Mouse (Mus musculus) embryonic facial prominence, embryonic 15.5 days (tissue): ENCODE data around the gene Slc4a2. TPM values are rescaled to one million over a fixed set of nuclear protein-coding genes. Genes with fewer than 3 reads are reported as not detected.

ENCODE experiments used
- ATAC-seq: fragments of 200-750 bp; cut with Nextera tagmentation; 2 replicates; pipeline ENCODE4 v1.8.0; 2017; ENCODE audit warnings: low read depth, moderate TSS enrichment; ENCODE audit not compliant: insufficient number of reproducible peaks, low FRiP score, low TSS enrichment
- H3K27ac ChIP-seq: fragments of 300-500 bp; sonication (generic); replicated peaks from 2 replicates; pipeline ENCODE4 v1.5.1; 2015; ENCODE audit warnings: mild to moderate bottlenecking, inconsistent platforms
- H3K27me3 ChIP-seq: fragments of 300-500 bp; sonication (generic); 2 replicates; pipeline ENCODE4 v1.6.1; 2015; ENCODE audit warnings: inconsistent platforms
- H3K36me3 ChIP-seq: fragments of 300-500 bp; sonication (generic); 2 replicates; pipeline ENCODE4 v1.6.1; 2015; ENCODE audit warnings: mild to moderate bottlenecking, inconsistent platforms
- H3K4me1 ChIP-seq: fragments of 300-500 bp; sonication (generic); 2 replicates; pipeline ENCODE4 v1.6.1; 2015; ENCODE audit warnings: inconsistent platforms
- H3K4me2 ChIP-seq: fragments of 300-500 bp; sonication (generic); replicated peaks from 2 replicates; pipeline ENCODE4 v1.6.1; 2015; ENCODE audit warnings: mild to moderate bottlenecking, inconsistent platforms
- H3K4me3 ChIP-seq: fragments of 300-500 bp; sonication (generic); replicated peaks from 2 replicates; pipeline ENCODE4 v1.5.1; 2015; ENCODE audit warnings: mild to moderate bottlenecking, inconsistent platforms
- H3K9ac ChIP-seq: fragments of 300-500 bp; sonication (generic); 2 replicates; pipeline ENCODE4 v1.6.1; 2015; ENCODE audit warnings: inconsistent platforms
- H3K9me3 ChIP-seq: fragments of 300-500 bp; sonication (generic); replicated peaks from 2 replicates; pipeline ENCODE4 v1.6.1; 2016; ENCODE audit warnings: inconsistent platforms
- WGBS: fragments of 180-500 bp; shearing (Covaris S2); methylation state at CpG from one replicate; pipeline ENCODE4 v1.1.7; 2015; 5-methylcytosine and 5-hydroxymethylcytosine counted together
- polyA plus RNA-seq: library from polyadenylated mRNA; unstranded; fragments of >200 nt; fragmentation: Nextera tagmentation; extraction: Ambion mirVana; gene quantifications from 2 replicates; pipeline ENCODE4 v1.2.1, GENCODE M21; 2015

Slc4a2 gene
- polyA plus RNA-seq, 1 experiment from 2014 or later: 38.9 TPM

GRCm38 (mm10) chr5:24399686-24400085 is 24.0 kb upstream of the Slc4a2 start:
- Histone ChIP-seq H3K9ac (no peak overlapping the region), H3K9me3 (no peaks in the 10 kb centered on the region), H3K4me3 (no peak overlapping the region), H3K4me1 (peaks cover 5% of the 10 kb centered on the region), H3K36me3 (peaks cover 42% of the 10 kb centered on the region), H3K4me2 (no peak overlapping the region), H3K27ac (no peak overlapping the region), H3K27me3 (no peaks in the 10 kb centered on the region)
- ATAC-seq: no peak
- WGBS: 80% methylated on average over 10 of the region's 10 CpGs

GRCm38 (mm10) chr5:24400362-24400761 is 23.3 kb upstream of the Slc4a2 start:
- Histone ChIP-seq H3K4me1 (no peaks in the 10 kb centered on the region), H3K27ac (no peak overlapping the region), H3K9ac (no peak overlapping the region), H3K27me3 (no peaks in the 10 kb centered on the region), H3K36me3 (peaks cover 44% of the 10 kb centered on the region), H3K9me3 (no peaks in the 10 kb centered on the region), H3K4me3 (no peak overlapping the region), H3K4me2 (no peak overlapping the region)
- 91% methylated on average over 11 of the region's 11 CpGs for WGBS
- peak; percentile 32; the same call in 1 of the 2 replicates for ATAC-seq

GRCm38 (mm10) chr5:24400911-24401605 is 22.6 kb upstream of the Slc4a2 start:
- no peak overlapping the region for H3K27ac ChIP-seq
- WGBS: 90% methylated on average over 5 of the region's 5 CpGs
- no peaks in the 10 kb centered on the region for H3K4me1 ChIP-seq
- ATAC-seq: no peak
- H3K36me3 ChIP-seq: peaks cover 48% of the 10 kb centered on the region
- H3K4me3 ChIP-seq: no peak overlapping the region
- no peaks in the 10 kb centered on the region for H3K9me3 ChIP-seq
- no peaks in the 10 kb centered on the region for H3K27me3 ChIP-seq
- no peak overlapping the region for H3K4me2 ChIP-seq
- H3K9ac ChIP-seq: no peak overlapping the region

GRCm38 (mm10) chr5:24401969-24402368 is 21.7 kb upstream of the Slc4a2 start:
- Histone ChIP-seq H3K4me2 (no peak overlapping the region), H3K4me3 (no peak overlapping the region), H3K9ac (no peak overlapping the region), H3K4me1 (no peaks in the 10 kb centered on the region), H3K27me3 (no peaks in the 10 kb centered on the region), H3K9me3 (no peaks in the 10 kb centered on the region), H3K36me3 (peaks cover 56% of the 10 kb centered on the region), H3K27ac (no peak overlapping the region)
- no peak for ATAC-seq
- 83% methylated on average over 9 of the region's 9 CpGs for WGBS

GRCm38 (mm10) chr5:24404594-24405360 is 18.9 kb upstream of the Slc4a2 start:
- H3K9me3 ChIP-seq: no peaks in the 10 kb centered on the region
- no peak for ATAC-seq
- H3K27ac ChIP-seq: no peak overlapping the region
- peaks cover 67% of the 10 kb centered on the region for H3K36me3 ChIP-seq
- no peaks in the 10 kb centered on the region for H3K4me1 ChIP-seq
- no peak overlapping the region for H3K4me2 ChIP-seq
- 72% methylated on average over 6 of the region's 6 CpGs for WGBS
- no peak overlapping the region for H3K4me3 ChIP-seq
- no peaks in the 10 kb centered on the region for H3K27me3 ChIP-seq
- no peak overlapping the region for H3K9ac ChIP-seq

GRCm38 (mm10) chr5:24405389-24405876 is 18.2 kb upstream of the Slc4a2 start:
- no peak overlapping the region for H3K9ac ChIP-seq
- H3K4me3 ChIP-seq: no peak overlapping the region
- H3K4me1 ChIP-seq: no peaks in the 10 kb centered on the region
- 75% methylated on average over 3 of the region's 3 CpGs for WGBS
- ATAC-seq: no peak
- no peaks in the 10 kb centered on the region for H3K27me3 ChIP-seq
- no peak overlapping the region for H3K27ac ChIP-seq
- H3K36me3 ChIP-seq: peaks cover 65% of the 10 kb centered on the region
- H3K4me2 ChIP-seq: no peak overlapping the region
- no peaks in the 10 kb centered on the region for H3K9me3 ChIP-seq

GRCm38 (mm10) chr5:24408651-24409050 is 15.0 kb upstream of the Slc4a2 start:
- H3K9me3 ChIP-seq: no peaks in the 10 kb centered on the region

GRCm38 (mm10) chr5:24409466-24409865 is 14.2 kb upstream of the Slc4a2 start:
- H3K9ac ChIP-seq: no peak overlapping the region
- no peak for ATAC-seq
- H3K27ac ChIP-seq: no peak overlapping the region
- 82% methylated on average over 2 of the region's 2 CpGs for WGBS
- H3K4me1 ChIP-seq: peaks cover 16% of the 10 kb centered on the region
- H3K9me3 ChIP-seq: no peaks in the 10 kb centered on the region
- peaks cover 28% of the 10 kb centered on the region for H3K36me3 ChIP-seq
- no peak overlapping the region for H3K4me3 ChIP-seq
- H3K27me3 ChIP-seq: no peaks in the 10 kb centered on the region
- H3K4me2 ChIP-seq: no peak overlapping the region

More at GRCm38 (mm10) chr5:24408651-24409050, 15.0 kb upstream of the Slc4a2 start:
- Histone ChIP-seq H3K9ac (no peak overlapping the region), H3K36me3 (peaks cover 34% of the 10 kb centered on the region), H3K27ac (no peak overlapping the region), H3K4me2 (no peak overlapping the region), H3K4me3 (no peak overlapping the region), H3K27me3 (no peaks in the 10 kb centered on the region), H3K4me1 (peaks cover 12% of the 10 kb centered on the region)
- 92% methylated on average over 13 of the region's 13 CpGs for WGBS
- no peak for ATAC-seq

- no peak overlapping the region for H3K9ac ChIP-seq
- H3K36me3 ChIP-seq: peaks cover 10% of the 10 kb centered on the region; the same call in 1 of the 2 replicates
- ATAC-seq: no peak
- H3K4me3 ChIP-seq: no peak overlapping the region
- H3K4me1 ChIP-seq: peaks cover 28% of the 10 kb centered on the region
- no peaks in the 10 kb centered on the region for H3K27me3 ChIP-seq
- no peak overlapping the region for H3K4me2 ChIP-seq
- no peaks in the 10 kb centered on the region for H3K9me3 ChIP-seq
- 81% methylated on average over 2 of the region's 2 CpGs for WGBS
- no peak overlapping the region for H3K27ac ChIP-seq
These were observed 11.6 kb upstream of the Slc4a2 start for GRCm38 (mm10) chr5:24412063-24412462.

GRCm38 (mm10) chr5:24413042-24413693 is 10.5 kb upstream of the Slc4a2 start, which contains the start of gene Asic3:
TSS of gene Asic3 (plus strand) at chr5:24413392.
- Histone ChIP-seq H3K4me3 (no peak within 1 kb of the TSS), H3K27ac (no peak within 1 kb of the TSS), H3K9me3 (no peaks in the 10 kb centered on the region), H3K36me3 (0 out of 2 replicates have a peak, but pooled peaks cover 3% of the 10 kb centered on the region), H3K4me2 (no peak within 1 kb of the TSS), H3K27me3 (no peaks in the 10 kb centered on the region), H3K9ac (no peak within 1 kb of the TSS), H3K4me1 (peaks cover 28% of the 10 kb centered on the region)
- ATAC-seq: no peak
- WGBS: 18% methylated on average over 11 of the region's 11 CpGs

GRCm38 (mm10) chr5:24413938-24414337 is 9.7 kb upstream of the Slc4a2 start:
- Histone ChIP-seq H3K36me3 (peaks cover 1% of the 10 kb centered on the region), H3K4me2 (no peak overlapping the region), H3K27ac (no peak overlapping the region), H3K27me3 (no peaks in the 10 kb centered on the region), H3K9me3 (no peaks in the 10 kb centered on the region), H3K4me3 (no peak overlapping the region), H3K4me1 (peaks cover 28% of the 10 kb centered on the region), H3K9ac (no peak overlapping the region)
- WGBS: 73% methylated on average over 13 of the region's 13 CpGs
- ATAC-seq: no peak
